Mouse (Mus musculus): ENCODE measurements around the gene Wars2. TPM values are rescaled to one million over a fixed set of nuclear protein-coding genes. Genes with fewer than 3 reads are reported as not detected.
A peak's percentile ranks its signal among the peaks of the same experiment; 100 is the strongest.

Wars2 gene
- polyA plus RNA-seq, 1 experiment = 5.3 TPM

DNA sequence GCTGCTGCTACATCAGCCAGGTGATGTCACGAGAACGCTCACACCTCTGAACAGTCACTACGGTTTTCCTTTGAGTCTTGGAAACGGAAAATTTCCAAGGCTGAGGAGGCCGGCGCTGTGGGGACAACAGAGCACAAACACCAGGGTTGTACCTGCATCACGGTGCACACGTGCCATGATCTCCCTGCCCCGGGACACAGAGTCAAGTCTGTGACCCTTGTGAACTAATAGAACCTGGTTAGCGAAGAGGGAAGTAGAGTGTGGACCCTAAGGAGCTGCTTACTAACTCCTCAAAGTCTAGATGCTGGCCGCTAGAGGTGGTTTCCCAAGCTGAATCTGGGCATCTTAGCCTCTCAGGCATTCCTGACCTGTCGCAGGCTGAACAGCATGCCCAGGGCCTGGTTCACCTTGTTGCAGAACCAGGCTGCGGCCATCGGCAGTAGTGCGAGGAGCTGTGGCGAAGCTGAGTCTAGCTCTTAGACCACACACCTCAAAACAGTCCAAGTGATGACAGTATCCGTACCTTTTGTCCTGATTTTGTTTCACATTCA, 93.5 kb downstream of the Wars2 start:
- peak overlapping the region; percentile 25; the same call in 1 of the 2 replicates for H3K4me3 ChIP-seq (ENCODE audit: insufficient read depth, low read length)
- TF ChIP-seq CTCF (IDR thresholded peaks at IDR 0.05; ENCODE audit: low read depth, low read length) = no peak
- TF ChIP-seq POLR2A (IDR thresholded peaks at IDR 0.05; ENCODE audit: borderline replicate concordance, low read depth, low read length) = no peak
- no peak overlapping the region for H3K27ac ChIP-seq (ENCODE audit: insufficient read depth, low read depth, low read length)
- H3K4me1 ChIP-seq (ENCODE audit: control insufficient read depth, insufficient read depth, low read length) = peaks cover 2% of the 10 kb centered on the region; the same call in 1 of the 2 replicates

DNA sequence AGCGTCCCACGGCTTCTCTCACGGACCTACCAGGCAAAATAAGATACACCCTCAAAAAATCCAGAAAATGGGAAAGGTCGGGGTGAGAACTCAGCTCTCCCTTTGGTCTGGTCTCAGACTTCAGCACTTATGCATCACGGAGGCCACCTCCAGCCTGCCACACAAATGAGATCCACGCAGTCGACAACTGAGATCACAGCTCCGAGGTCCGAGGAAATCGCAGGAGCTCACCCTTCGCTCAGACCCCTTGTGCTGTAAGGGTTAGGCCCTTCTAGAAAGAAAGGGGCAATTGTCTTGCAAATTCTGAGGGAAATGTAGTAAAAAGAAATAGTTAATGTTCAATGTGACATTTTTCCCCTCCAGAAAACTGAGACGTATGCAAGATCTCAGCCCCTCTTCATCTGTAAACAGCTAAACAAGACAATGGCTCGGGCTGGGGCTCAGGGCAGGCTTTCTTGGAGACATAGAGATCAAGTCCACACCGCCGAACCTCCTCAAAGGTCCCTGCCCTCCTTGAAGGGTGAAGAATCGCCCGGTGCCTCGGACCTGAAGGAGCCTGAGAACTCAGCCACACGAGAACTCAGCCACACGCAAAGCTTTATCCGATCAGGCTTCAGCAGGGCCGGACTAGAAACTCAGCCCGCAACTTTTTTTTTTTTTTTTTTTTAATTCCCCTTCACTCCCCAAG, 94.4 kb downstream of the Wars2 start:
- Histone ChIP-seq H3K4me3 (ENCODE audit: insufficient read depth, low read length) (no peak overlapping the region), H3K27ac (ENCODE audit: insufficient read depth, low read depth, low read length) (no peak overlapping the region), H3K4me1 (ENCODE audit: control insufficient read depth, insufficient read depth, low read length) (peaks cover 2% of the 10 kb centered on the region; the same call in 1 of the 2 replicates)
- TF ChIP-seq CTCF (IDR thresholded peaks at IDR 0.05; ENCODE audit: low read depth, low read length) (no peak), POLR2A (IDR thresholded peaks at IDR 0.05; ENCODE audit: borderline replicate concordance, low read depth, low read length) (no peak)

DNA sequence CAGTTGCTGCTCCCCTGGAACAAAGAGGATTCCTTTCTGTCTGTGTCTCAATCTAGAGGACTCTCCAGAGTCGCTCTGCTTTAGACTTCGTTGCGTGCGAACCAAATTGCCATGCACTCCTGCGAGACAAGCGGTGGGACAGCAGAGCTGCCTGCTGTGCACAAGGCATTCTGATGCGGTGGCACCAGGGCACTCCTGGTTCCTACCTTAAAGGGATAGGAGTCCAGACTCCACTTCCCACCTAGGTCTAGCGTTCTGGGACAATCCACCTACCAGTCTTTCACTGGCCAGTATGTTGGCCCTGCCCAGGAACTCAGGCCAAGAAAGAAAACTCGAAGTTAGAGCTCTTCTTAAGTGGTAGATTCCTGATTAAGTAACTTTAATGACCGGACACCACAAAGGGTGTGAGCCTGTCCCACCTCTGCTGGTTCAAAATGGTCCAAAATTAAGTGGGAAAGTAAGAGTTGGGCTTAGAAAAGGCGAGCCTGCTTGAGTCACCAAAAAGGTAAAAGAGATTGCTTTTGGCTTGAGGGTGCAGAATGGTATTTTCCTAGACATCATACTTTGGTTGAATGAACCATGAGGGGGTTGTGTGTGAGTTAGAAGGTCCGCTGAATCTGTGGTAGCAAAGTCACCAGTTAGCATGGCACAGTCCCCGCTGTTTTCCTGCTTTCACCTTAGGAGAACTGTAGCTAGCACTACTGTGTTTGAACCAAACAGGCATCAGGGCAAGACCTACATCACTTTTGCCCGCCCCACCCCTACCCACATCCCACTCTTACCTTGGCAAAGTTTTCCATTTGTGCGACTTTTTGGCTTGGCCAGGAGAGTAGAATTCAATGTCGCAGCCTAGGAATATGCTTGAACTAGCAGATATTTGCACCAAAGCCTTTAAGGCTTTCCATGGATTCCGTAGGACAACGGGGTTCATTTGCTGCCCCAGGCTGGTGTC, 95.2 kb downstream of the Wars2 start:
- H3K4me3 ChIP-seq (ENCODE audit: insufficient read depth, low read length) = no peak overlapping the region
- H3K27ac ChIP-seq (ENCODE audit: insufficient read depth, low read depth, low read length) = no peak overlapping the region
- H3K4me1 ChIP-seq (ENCODE audit: control insufficient read depth, insufficient read depth, low read length) = peaks cover 2% of the 10 kb centered on the region; the same call in 1 of the 2 replicates
- TF ChIP-seq CTCF (IDR thresholded peaks at IDR 0.05; ENCODE audit: low read depth, low read length) = no peak
- no peak for TF ChIP-seq POLR2A (IDR thresholded peaks at IDR 0.05; ENCODE audit: borderline replicate concordance, low read depth, low read length)

- TF ChIP-seq POLR2A (IDR thresholded peaks at IDR 0.05; ENCODE audit: borderline replicate concordance, low read depth, low read length) (no peak), CTCF (IDR thresholded peaks at IDR 0.05; ENCODE audit: low read depth, low read length) (no peak)
- no peak overlapping the region for H3K27ac ChIP-seq (ENCODE audit: insufficient read depth, low read depth, low read length)
- H3K4me1 ChIP-seq (ENCODE audit: control insufficient read depth, insufficient read depth, low read length) = peaks cover 2% of the 10 kb centered on the region; the same call in 1 of the 2 replicates
Observed at GRCm38 (mm10) chr3:99238691-99239090, 97.8 kb downstream of the Wars2 start.

DNA sequence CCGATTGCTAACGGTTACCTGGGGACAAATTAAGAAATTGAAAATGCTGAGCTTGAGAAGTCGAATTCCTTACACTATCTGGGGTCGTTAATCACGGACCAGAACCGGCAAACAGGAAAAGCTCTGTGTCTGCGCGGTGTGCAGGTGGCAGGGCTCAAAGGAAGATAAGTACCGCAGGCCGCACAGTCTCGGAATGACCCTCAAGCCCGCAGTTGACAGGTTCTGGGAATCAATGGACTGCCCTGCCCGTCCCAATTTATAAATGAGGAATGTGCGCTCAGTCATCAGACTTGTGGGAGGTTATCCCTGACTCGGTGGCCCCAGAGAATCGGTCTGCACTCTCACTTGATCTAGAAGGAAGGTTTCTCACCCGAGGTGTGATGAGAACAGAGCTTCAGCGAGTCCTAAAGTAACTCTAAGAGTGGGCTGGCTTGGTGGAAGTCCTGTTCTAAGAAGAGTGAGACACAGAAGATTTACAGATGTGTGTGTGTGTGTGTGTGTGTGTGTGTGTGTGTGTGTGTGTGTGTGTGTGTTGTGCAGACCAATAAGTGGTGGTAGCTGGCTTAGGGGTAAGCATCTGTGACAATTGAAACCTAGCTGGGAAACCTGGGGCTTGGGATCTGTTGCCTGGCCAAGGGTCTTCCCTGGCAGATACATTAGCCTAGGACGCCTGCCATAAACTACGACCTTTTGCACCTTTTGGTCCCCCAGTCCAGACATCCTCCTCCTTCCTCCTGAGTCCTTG, 98.6 kb downstream of the Wars2 start:
- Histone ChIP-seq H3K4me1 (ENCODE audit: control insufficient read depth, insufficient read depth, low read length) (no peaks in the 10 kb centered on the region), H3K27ac (ENCODE audit: insufficient read depth, low read depth, low read length) (no peak overlapping the region), H3K4me3 (ENCODE audit: insufficient read depth, low read length) (no peak overlapping the region)
- TF ChIP-seq CTCF (IDR thresholded peaks at IDR 0.05; ENCODE audit: low read depth, low read length) (no peak), POLR2A (IDR thresholded peaks at IDR 0.05; ENCODE audit: borderline replicate concordance, low read depth, low read length) (no peak)

More at GRCm38 (mm10) chr3:99238691-99239090, 97.8 kb downstream of the Wars2 start:
- H3K4me3 ChIP-seq (ENCODE audit: insufficient read depth, low read length) = no peak overlapping the region

- Histone ChIP-seq H3K4me3 (ENCODE audit: insufficient read depth, low read length) (peak within 1 kb of the TSS; percentile 40), H3K27ac (ENCODE audit: insufficient read depth, low read depth, low read length) (no peak within 1 kb of the TSS), H3K4me1 (ENCODE audit: control insufficient read depth, insufficient read depth, low read length) (no peaks in the 10 kb centered on the region)
- TF ChIP-seq CTCF (IDR thresholded peaks at IDR 0.05; ENCODE audit: low read depth, low read length) (no peak), POLR2A (IDR thresholded peaks at IDR 0.05; ENCODE audit: borderline replicate concordance, low read depth, low read length) (no peak)
Observed at GRCm38 (mm10) chr3:99240213-99240720, 99.4 kb downstream of the Wars2 start, which contains the start of gene Tbx15. Tbx15 (plus strand) TSS chr3:99240381.

DNA sequence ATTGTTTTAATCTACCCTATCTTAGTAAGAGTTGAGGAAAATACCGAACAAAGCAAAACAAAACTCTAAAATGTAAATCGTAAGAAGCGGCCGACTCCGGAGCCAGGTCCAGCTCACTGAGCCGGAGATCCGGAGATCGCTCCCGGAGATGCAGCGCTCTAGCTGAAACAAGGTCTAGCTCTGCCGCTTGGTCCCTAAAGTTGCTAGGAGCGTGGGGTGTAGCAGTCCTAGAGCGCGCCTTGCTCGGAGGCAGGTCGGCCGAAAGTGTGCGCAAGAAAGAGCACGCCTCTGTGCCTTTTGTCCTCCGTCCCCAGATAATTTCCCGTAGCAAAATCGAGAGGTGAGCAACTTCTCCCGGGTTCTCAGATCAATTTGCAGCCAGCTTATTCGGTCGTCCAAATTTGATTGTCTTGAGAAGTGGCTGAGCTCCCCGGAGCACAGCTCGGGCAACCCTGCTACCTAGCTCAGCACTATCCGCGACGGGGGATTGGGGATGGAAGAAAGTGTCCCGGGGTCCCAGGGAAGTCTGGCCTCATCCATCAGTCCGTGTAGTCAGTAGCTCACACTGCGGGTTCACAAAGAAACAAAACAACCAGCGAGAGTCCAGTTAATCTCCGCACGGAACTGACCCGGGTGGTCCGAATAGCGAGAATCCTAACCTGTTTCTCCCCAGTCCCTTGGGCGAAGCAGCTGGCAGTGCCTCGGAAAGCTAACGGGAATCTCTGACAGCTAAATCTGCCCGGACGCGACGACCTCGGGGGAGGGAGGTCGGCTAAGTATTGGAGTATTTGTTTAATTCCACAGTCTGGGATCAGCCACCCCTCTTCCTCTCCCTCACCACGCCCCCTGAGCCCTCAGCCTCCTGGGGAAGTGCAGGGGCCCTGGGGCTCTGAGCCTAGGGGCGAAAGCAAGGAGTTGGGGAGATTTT, 100.2 kb downstream of the Wars2 start:
- H3K4me3 ChIP-seq (ENCODE audit: insufficient read depth, low read length) = peak overlapping the region; percentile 40
- H3K4me1 ChIP-seq (ENCODE audit: control insufficient read depth, insufficient read depth, low read length) = no peaks in the 10 kb centered on the region
- TF ChIP-seq CTCF (IDR thresholded peaks at IDR 0.05; ENCODE audit: low read depth, low read length) = no peak
- H3K27ac ChIP-seq (ENCODE audit: insufficient read depth, low read depth, low read length) = no peak overlapping the region

GRCm38 (mm10) chr3:99242481-99242880, 101.6 kb downstream of the Wars2 start:
- H3K27ac ChIP-seq (ENCODE audit: insufficient read depth, low read depth, low read length) = no peak overlapping the region
- no peak overlapping the region for H3K4me3 ChIP-seq (ENCODE audit: insufficient read depth, low read length)
- no peaks in the 10 kb centered on the region for H3K4me1 ChIP-seq (ENCODE audit: control insufficient read depth, insufficient read depth, low read length)
- TF ChIP-seq CTCF (IDR thresholded peaks at IDR 0.05; ENCODE audit: low read depth, low read length) = no peak
- no peak for TF ChIP-seq POLR2A (IDR thresholded peaks at IDR 0.05; ENCODE audit: borderline replicate concordance, low read depth, low read length)
